Mouse (Mus musculus) MEL-GATA-1-ER (cell line): ENCODE results near the gene Rap1gap2.
A peak's percentile ranks its signal among the peaks of the same experiment; 100 is the strongest.

Experiments
- DNase-seq: peaks from one replicate; pipeline ENCODE4 v3.0.0-alpha.2; 2012; ENCODE audit warnings: low read depth; ENCODE audit errors: extremely low read depth

Gene Rap1gap2

GRCm38 (mm10) chr11:74414112-74414511 is 196.6 kb downstream of the Rap1gap2 start:
- no peak for DNase-seq

- DNase-seq: no peak
Measured at GRCm38 (mm10) chr11:74413449-74413972, 197.2 kb downstream of the Rap1gap2 start.

DNA sequence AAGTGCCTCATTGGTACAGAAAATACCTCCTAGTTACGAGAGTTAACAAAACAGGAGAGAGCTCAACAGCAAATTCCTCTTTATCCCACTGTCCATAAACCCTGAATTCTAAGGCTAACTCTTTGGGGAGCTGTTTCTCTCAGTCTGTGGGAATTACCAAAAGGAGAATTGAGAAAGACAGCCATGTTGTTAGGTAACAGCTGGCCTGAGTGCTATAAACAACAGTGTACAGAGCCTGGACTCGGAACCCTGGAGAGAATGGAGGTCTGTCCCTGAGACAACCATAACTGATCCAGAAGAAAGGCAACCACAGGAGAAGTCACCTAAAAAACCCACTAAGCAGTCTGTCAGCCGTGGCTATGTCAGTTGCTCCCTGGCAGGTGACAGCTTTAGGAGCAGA is 198.3 kb downstream of the Rap1gap2 start:
- DNase-seq: no peak

- DNase-seq: no peak
Measured at GRCm38 (mm10) chr11:74411943-74412342, 198.8 kb downstream of the Rap1gap2 start.

DNA sequence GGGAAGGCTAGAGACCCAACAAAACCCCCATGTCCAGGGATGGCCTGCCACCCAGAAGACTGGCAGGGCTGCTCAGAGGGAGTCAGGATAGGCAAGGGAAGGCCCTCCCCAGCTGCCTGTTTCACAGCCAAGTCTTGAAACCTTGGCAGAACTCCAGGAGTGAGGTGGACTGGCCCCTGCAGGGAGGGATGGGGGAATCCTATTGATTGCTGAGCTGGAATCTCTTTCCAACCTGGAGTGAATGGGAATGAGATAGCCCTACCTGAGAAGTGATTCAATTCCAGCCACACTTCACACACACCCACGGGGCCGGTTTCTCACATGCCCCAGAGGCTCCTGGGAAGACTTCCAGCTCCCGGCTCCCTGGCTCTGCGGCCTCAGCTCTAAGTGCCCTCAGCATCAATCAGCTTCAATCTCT is 200.9 kb downstream of the Rap1gap2 start:
- DNase-seq: no peak

- DNase-seq: no peak
Measured at GRCm38 (mm10) chr11:74409447-74409754, 201.3 kb downstream of the Rap1gap2 start.

- no peak for DNase-seq
Measured at GRCm38 (mm10) chr11:74408587-74409446, 201.9 kb downstream of the Rap1gap2 start.

GRCm38 (mm10) chr11:74405201-74405600 is 205.5 kb downstream of the Rap1gap2 start:
- DNase-seq: no peak

DNA sequence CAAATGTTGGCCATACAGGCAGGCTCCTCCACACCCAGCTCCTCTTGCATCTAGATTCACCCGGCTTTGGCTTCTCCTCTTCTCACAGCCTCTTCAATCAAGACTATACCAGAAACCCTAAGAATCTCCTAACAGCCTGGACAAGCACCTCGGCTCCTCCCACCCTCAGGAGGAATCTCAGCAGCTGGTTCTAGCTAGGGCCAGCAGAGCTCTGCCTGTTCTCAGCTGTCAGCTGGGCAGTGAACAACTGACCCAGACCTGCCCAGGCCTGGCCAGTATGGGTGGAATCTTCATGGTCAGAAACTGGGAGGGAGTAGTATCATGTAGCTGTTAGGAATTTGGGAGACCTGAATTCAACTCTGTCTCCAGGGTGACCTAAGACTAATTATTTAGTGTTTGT is 206.5 kb downstream of the Rap1gap2 start:
- DNase-seq: no peak

- DNase-seq: no peak
Measured at GRCm38 (mm10) chr11:74402126-74402525, 208.6 kb downstream of the Rap1gap2 start.

GRCm38 (mm10) chr11:74395583-74395982 is 215.1 kb downstream of the Rap1gap2 start:
- DNase-seq: no peak

DNA sequence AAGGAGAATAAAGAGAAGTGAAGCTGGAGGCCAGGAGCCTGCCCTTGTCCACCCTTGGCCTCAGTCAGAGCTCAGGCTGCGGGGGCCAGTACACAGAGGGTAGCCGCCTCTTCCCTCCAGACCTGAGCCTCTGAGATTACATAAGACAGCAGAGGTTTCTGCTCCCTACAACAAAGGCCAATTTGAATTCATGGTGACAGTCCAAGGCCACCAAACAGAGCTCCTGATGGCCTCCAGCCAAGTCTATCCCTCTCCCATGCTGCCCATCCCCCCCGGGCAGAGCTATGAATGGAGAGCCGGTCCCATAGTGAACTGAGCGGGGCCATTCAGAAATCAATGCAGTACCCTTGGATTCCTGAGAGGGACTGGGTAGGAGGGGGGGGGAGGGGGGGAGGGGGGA is 217.2 kb downstream of the Rap1gap2 start:
- DNase-seq: no peak

GRCm38 (mm10) chr11:74392903-74393302 is 217.8 kb downstream of the Rap1gap2 start:
- DNase-seq: no peak

DNA sequence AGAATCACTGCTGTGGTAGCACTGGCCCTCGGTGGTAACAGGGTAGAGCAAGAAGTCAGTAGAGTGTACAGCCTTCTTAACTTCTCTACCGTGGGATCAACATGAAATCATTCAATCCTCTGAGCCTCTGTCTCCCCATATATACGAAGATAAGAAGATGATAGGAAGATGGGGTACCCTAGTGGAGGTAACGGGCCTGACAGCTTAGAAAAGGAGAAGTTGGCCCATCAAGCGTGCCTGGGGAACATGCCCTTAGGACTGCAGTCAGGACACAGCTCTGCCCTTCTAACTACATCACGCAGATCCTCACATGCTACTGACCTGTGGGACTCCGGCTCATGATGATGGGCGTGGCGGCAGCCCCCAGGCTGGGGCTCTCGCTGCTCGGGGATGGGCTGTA is 218.8 kb downstream of the Rap1gap2 start:
- DNase-seq: peak; percentile 20

GRCm38 (mm10) chr11:74387203-74387602 is 223.5 kb downstream of the Rap1gap2 start:
- no peak for DNase-seq

DNA sequence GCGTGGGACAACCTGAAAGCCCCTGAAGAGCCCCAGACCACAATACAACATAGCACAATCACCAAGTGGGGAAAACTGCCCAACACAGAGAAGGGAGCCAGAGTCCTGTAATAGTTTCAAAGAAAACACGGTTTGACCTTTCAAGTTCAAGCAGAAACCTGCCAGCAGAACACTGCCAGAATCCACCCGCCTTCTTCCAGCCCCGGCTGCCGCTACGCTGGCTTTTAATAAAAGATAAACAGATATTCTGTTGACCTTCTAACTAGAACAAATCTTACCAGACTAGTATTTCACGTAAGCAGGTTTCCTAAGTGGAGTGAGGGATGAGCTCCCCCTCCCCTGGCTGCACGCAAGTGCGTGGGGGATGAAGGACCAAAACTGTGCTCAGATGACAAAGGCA is 225.0 kb downstream of the Rap1gap2 start:
- no peak for DNase-seq

GRCm38 (mm10) chr11:74379166-74379873 is 231.4 kb downstream of the Rap1gap2 start:
- DNase-seq: no peak

DNA sequence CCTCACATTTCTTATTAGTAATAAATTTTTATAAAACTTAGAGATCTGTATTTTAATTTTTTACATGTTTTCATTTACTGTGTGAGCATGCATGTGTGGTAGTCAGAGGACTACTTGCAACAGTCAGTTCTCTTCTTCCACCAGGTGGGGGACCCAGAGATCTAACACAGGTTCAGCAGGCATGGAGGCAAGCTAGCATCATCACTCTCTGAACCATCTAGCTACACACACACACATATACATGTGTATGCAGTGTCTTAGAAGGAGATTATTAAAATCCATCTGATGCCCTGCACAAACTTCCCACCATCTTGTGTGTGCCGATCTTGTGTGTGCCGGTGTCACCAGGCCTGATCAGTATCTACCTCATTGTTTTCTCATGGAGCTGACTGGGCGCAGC is 233.9 kb downstream of the Rap1gap2 start:
- DNase-seq: peak; percentile 36

DNA sequence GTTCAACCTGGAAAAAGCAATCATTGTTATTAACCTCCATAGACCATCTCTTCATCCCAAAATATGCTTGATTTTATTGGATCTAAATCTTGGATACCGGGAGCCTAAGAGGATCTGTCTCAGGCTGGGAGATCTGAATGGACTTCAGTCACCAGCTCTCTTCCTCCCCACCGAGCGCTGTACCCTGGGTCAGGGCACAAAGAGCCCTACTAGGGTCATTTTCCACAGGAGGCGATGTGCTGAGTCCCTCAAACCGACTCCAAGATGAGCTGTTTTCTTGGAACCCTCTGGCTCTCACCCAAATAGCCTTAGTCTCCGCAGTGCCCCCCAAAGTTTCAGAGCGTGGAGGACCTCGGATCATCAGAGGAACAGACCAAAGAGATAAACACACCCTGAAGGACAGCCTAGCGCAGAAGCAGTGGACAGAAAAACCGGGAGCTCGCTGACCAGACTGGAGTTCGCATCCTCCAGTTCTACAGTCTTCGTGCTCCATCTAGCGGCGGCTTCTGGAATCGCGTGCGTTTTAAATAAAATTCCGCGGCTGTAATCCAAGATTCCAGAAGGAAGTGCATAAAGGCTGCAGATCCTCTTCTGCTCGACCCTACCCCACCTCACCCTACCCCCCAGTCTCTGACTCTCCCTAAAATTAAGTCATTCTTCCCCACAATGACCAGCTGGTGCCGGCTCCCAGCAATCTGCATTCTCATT is 239.2 kb downstream of the Rap1gap2 start:
- peak; percentile 31 for DNase-seq

DNA sequence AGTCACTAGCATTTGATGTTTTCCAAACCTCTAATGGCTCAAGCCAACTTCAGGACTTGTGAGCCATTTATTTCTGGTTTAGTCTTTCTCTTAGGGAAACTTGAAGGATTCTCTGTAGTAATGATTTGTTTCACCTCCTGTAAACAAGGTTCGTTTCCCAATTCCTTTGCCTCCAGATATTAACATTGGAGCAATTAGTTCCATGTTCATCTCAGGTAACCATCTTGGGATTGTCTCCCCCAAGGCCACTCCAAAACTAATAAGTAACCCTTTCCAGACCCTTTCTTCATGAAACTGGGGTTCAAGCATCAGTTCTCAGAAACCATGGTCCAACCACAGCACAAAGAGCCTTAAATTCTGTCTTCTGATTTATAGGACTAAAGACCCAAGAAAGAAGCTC is 248.9 kb downstream of the Rap1gap2 start, which contains the start of gene Olfr412:
Olfr412 (plus strand) TSS at position 301 of the 400 bp plus-strand sequence.
- DNase-seq: no peak

- DNase-seq: no peak
Measured at GRCm38 (mm10) chr11:74352550-74352949, 258.2 kb downstream of the Rap1gap2 start, which contains the start of gene Olfr411. TSS of gene Olfr411 (minus strand) at chr11:74352650.

DNA sequence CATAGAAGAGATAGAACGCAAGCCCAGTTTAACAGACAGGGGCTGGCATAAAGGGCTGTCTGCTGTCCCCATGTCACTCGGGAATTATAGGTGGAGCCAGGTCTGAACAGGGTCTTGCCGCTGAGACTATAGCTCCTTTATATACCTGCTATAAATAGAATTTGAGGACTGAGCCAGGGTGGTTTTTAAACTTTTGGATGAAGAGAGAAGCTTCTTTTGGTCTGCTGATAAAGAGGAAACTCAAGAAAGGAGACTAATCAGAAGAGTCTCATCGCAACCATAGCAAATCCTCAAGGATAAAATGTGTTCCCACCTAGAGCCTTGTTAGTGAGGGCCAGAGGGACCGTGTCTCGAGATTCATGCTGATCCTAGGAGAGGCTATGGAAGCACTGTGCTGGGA is 272.8 kb downstream of the Rap1gap2 start, which contains the start of gene Olfr410:
Olfr410 (minus strand) TSS at position 101 of the 400 bp plus-strand sequence.
- DNase-seq: no peak
